ENCODE assay signal across 8 mouse cellular contexts in the genomic region with DNA sequence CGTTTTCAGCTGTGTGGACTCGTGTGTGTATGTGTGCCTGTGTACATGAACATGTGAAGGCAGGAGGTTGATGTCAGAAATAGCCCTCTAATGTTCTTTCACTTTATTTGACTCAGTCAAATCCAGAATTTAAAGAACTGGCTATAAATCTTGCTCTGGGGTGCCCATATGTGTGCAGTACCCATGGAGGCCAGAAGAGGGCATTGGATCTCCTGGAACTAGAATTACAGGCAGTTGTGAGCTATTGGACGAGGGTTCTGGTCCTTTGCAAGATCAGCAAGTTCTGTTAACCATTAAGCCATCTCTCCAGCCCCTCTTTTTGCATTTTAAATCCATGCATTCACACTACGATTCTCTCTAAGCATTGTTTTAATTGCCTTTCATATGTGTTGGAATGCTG.
DNase-seq lines count a peak whose midpoint lies in the region; ATAC-seq lines count a peak whose summit lies in the region.

No protein-coding gene starts in this region.

- H3K9ac ChIP-seq in hindbrain, embryonic 12.5 days = no peak overlapping the region
- no peak overlapping the region for H3K9ac ChIP-seq in embryonic facial prominence, embryonic 15.5 days

- 71% methylated on average over 4 of the region's 4 CpGs for WGBS in hindbrain, embryonic 10.5 days
- WGBS in hindbrain, embryonic 12.5 days = 64% methylated on average over 4 of the region's 4 CpGs
- 46% methylated on average over 4 of the region's 4 CpGs for WGBS in embryonic facial prominence, embryonic 15.5 days

- no peak overlapping the region for H3K4me2 ChIP-seq in hindbrain, embryonic 12.5 days (replicated peaks)
- H3K4me2 ChIP-seq in embryonic facial prominence, embryonic 15.5 days (replicated peaks) = no peak overlapping the region

- no peak overlapping the region for H3K4me3 ChIP-seq in hindbrain, embryonic 10.5 days
- no peak overlapping the region for H3K4me3 ChIP-seq in hindbrain, embryonic 12.5 days
- no peak overlapping the region for H3K4me3 ChIP-seq in embryonic facial prominence, embryonic 15.5 days (replicated peaks)

- DNase-seq in hindbrain, embryonic 10.5 days (ENCODE audit: low spot score) = peak; percentile 29
- peak; percentile 53 for DNase-seq in 416B (ENCODE audit: low read depth)
- DNase-seq in NIH3T3 (ENCODE audit: low read depth) = peak; percentile 61
- DNase-seq in lung, postnatal 14 days = peak; percentile 22
- DNase-seq in testis, postnatal 14 days (ENCODE audit: low spot score) = no peak
- DNase-seq in urinary bladder, postnatal 4 days (ENCODE audit: low spot score in 2 of 2) = no peak

- no peaks in the 10 kb centered on the region for H3K4me1 ChIP-seq in hindbrain, embryonic 10.5 days (replicated peaks)
- H3K4me1 ChIP-seq in hindbrain, embryonic 12.5 days = no peaks in the 10 kb centered on the region
- peaks cover 11% of the 10 kb centered on the region; the same call in 1 of the 2 replicates for H3K4me1 ChIP-seq in embryonic facial prominence, embryonic 15.5 days

- peaks cover 15% of the 10 kb centered on the region for H3K9me3 ChIP-seq in hindbrain, embryonic 10.5 days
- no peaks in the 10 kb centered on the region; the same call in none of the 2 replicates for H3K9me3 ChIP-seq in hindbrain, embryonic 12.5 days (replicated peaks)
- no peaks in the 10 kb centered on the region for H3K9me3 ChIP-seq in embryonic facial prominence, embryonic 15.5 days (replicated peaks)

- H3K36me3 ChIP-seq in hindbrain, embryonic 10.5 days = no peaks in the 10 kb centered on the region
- no peaks in the 10 kb centered on the region for H3K36me3 ChIP-seq in hindbrain, embryonic 12.5 days
- no peaks in the 10 kb centered on the region for H3K36me3 ChIP-seq in embryonic facial prominence, embryonic 15.5 days

- H3K27me3 ChIP-seq in hindbrain, embryonic 10.5 days (ENCODE audit: insufficient read depth, poor library complexity, severe bottlenecking) = no peaks in the 10 kb centered on the region
- no peaks in the 10 kb centered on the region for H3K27me3 ChIP-seq in hindbrain, embryonic 12.5 days
- no peaks in the 10 kb centered on the region for H3K27me3 ChIP-seq in embryonic facial prominence, embryonic 15.5 days

- ATAC-seq in hindbrain, embryonic 12.5 days (ENCODE audit: low FRiP score) = no peak
- no peak for ATAC-seq in embryonic facial prominence, embryonic 15.5 days (ENCODE audit: insufficient number of reproducible peaks, low FRiP score, low TSS enrichment, low read depth)

- no peak overlapping the region for H3K27ac ChIP-seq in hindbrain, embryonic 10.5 days
- H3K27ac ChIP-seq in hindbrain, embryonic 12.5 days = no peak overlapping the region
- peak overlapping the region; percentile 72 for H3K27ac ChIP-seq in embryonic facial prominence, embryonic 15.5 days (replicated peaks)

Comparison
In these comparisons a context has a peak if more than half of its experiments do, and no peak if none do; other contexts are left out.
1. DNase-seq: peak in hindbrain, embryonic 10.5 days (single experiment), 416B (single experiment), NIH3T3 (single experiment) and lung, postnatal 14 days (single experiment); none in testis, postnatal 14 days (single experiment) and urinary bladder, postnatal 4 days (0 of 2).